Mouse (Mus musculus) layer of hippocampus, adult 11-12 months (tissue): ENCODE results near the gene Rev1.
"Not testable (repeated sequence)": the region's sequence is repeated elsewhere in the genome, so short reads cannot be mapped to it uniquely, and the experiment has no call there.

Source experiments
- DNase-seq: peaks from one replicate; pipeline ENCODE4 v3.0.0; 2022; ENCODE audit warnings: low spot score

Rev1 gene

GRCm38 (mm10) chr1:38062156-38062555 lies 67.4 kb downstream of the Rev1 start:
- not testable (repeated sequence) for DNase-seq

- DNase-seq = no peak
These were observed 71.2 kb downstream of the Rev1 start for GRCm38 (mm10) chr1:38058417-38058816.

- no peak for DNase-seq
These were observed 74.4 kb downstream of the Rev1 start for GRCm38 (mm10) chr1:38055176-38055575.

GRCm38 (mm10) chr1:38049562-38049961 lies 80.0 kb downstream of the Rev1 start:
- no peak for DNase-seq

GRCm38 (mm10) chr1:38048121-38048520 lies 81.5 kb downstream of the Rev1 start:
- DNase-seq = peak; percentile 48

GRCm38 (mm10) chr1:38038898-38039297 lies 90.7 kb downstream of the Rev1 start:
- no peak for DNase-seq

- peak; percentile 31 for DNase-seq
These were observed 92.2 kb downstream of the Rev1 start for GRCm38 (mm10) chr1:38037375-38037774.

- no peak for DNase-seq
These were observed 94.1 kb downstream of the Rev1 start for GRCm38 (mm10) chr1:38035521-38035920.

GRCm38 (mm10) chr1:38031391-38031790 lies 98.2 kb downstream of the Rev1 start:
- DNase-seq = no peak

GRCm38 (mm10) chr1:38027301-38027700 lies 102.3 kb downstream of the Rev1 start:
- DNase-seq = no peak

GRCm38 (mm10) chr1:38014551-38015203 lies 114.9 kb downstream of the Rev1 start:
- DNase-seq = no peak

GRCm38 (mm10) chr1:38012509-38012908 lies 117.1 kb downstream of the Rev1 start:
- no peak for DNase-seq

GRCm38 (mm10) chr1:38012104-38012503 lies 117.5 kb downstream of the Rev1 start:
- peak; percentile 34 for DNase-seq

- no peak for DNase-seq
These were observed 118.0 kb downstream of the Rev1 start for GRCm38 (mm10) chr1:38011647-38012046.

- no peak for DNase-seq
These were observed 122.9 kb downstream of the Rev1 start for GRCm38 (mm10) chr1:38006741-38007140.

- DNase-seq = no peak
These were observed 126.6 kb downstream of the Rev1 start for GRCm38 (mm10) chr1:38003046-38003445.
